Mouse (Mus musculus) frontal cortex, postnatal 25 days (tissue): ENCODE results near the gene Zfp524.

ENCODE experiments used
- DNase-seq, 2 experiments: peaks; one replicate each; pipeline ENCODE4 v3.0.0; 2022; ENCODE audit warnings: low spot score in 2 of 2

Zfp524 gene

DNA sequence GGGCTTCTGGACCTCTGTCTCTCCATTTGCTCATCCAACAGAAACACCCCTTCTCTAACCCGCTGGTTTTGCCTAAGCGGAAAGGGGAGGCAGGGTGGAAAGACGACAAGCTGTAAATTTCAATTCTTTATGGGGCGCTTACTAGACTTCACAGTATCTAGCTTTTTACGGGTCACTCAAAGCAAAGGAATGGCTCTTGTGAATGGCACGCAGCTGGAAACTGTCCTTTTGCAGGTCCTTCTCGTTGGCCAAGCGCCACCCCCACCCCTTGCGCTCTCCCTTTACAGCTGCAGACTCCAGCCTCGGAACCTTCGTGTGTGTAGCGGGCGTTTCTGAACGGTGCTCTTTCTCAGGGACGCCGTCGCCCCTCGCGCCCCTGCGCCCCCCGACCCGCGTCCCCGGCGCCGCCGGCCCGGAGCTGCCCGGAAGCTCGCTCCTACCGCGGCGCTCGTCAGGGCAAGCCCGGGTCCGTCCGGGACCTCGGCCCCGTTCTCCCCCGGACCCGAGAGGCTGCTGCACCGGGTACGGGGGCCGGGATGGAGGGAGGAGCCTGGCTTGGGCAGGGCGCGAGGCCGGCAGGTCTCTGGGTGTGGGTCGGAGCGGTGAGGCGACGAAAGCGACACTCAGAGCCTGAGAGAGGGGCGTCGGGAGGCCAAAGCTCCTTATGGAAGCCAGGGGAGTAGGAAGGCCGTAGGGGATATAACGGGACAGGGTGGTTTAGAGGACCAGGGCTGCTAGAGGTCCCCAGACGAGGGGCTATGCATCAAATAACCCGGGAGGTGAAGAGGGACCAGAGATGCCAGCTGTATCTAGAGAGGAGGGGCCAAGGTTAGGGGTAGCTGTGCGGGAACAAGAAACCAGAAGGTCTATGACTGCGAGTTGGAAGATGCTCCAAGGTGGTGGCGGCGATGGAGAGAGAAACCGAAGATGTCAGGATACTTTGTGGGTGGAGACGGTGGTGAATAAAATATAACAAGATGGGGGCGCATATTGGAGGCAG is 37.3 kb downstream of the Zfp524 start, which contains the start of gene Zfp580:
TSS of gene Zfp580 (plus strand) at position 346 of the 1,000 bp plus-strand sequence.
- DNase-seq, result peak; percentile 71 to 75

DNA sequence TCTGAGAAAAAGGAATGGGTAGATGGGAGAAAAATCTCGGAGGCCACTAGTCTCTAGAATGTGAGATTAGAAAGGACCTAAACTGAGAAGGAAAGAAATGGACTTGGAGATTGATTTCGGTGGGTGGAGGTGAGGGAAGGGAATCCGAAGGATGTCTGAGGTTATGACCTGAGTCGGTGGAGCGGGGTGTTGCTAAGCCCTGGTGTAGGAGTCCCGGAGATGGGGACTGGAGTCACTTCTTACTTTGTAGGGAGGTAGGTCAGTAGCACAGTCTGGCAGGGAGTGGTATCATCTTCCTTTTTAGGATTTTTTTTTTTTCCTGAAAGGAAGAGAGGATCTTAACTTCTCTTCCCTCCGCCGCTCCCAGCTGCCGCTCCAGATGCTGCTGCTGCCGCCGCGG is 38.2 kb downstream of the Zfp524 start:
- DNase-seq, result no peak

DNA sequence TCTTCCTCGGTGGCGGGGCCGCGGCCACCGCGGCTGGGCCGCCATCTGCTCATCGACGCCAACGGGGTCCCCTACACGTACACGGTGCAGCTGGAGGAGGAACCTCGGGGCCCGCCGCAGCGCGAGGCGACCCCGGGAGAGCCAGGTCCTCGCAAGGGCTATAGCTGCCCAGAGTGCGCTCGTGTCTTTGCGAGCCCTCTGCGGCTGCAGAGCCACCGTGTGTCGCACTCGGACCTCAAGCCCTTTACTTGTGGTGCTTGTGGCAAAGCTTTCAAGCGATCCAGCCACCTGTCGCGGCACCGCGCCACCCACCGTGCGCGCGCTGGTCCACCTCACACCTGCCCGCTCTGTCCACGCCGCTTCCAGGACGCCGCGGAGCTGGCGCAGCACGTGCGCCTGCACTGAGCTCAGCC is 38.7 kb downstream of the Zfp524 start:
- no peak for DNase-seq

DNA sequence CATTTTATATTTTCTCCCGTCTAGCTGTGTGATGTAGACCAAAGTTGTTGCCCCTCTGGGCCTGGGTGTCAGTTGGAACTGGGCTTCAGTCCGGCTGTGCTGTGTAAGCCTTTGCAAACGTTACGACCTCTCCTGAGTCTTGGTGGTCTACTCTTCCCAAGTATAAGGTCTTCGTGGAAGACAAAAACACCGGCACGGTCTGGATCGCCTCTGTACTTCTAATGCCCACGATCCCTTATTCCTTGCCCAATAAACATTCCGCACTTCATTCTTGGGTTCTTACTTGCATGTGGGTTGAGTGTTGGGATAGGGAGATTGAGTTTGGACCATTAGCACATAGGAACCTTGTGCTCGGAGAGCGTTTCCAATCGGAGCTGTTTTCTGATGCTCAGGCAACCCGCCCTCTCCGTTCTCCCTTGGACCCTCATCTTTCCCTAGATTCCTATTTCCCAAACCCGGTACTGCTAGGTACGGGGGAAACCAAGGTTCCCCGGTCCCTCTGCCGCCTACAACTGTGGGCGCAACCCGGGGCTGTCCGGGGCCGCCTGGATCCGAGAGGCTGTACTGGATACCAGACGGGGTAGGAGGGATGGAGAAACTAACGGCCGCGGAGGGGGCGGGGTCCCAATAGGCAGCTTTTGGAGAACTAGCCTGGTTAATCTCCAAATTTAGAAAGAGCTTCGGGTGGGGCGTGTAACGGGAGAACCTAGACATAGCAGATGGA is 39.4 kb downstream of the Zfp524 start:
- no peak for DNase-seq

DNA sequence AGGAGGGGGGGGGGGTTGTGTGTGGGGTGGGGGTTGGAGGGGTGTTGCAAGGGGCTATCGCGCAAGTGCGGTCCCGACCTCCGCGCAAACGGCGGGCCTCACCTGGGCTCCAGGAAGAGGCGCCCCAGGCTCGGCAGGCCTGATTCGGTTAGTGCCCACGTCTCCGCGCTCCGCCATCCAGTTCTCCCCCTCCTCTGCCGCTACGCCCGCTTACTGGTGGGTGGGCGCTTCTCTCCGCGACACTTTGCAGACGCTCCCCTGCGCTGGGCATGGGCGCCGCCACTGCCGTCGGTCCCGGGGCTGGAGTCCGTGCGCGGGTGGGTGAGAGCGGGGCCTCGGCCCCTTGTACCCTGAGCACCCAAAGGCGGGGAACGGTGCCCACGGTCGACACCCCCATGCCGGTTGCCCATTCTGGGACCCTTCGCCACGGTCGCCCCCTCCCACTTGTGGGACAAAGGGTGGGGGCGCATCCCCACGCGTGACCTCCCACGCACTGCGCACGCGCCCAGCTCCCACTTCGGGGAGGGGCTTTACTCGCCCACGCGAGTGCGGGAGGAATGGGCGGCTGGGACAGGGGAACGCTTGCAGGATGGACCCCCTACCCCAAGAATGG is 42.5 kb downstream of the Zfp524 start:
- DNase-seq, result no peak

DNA sequence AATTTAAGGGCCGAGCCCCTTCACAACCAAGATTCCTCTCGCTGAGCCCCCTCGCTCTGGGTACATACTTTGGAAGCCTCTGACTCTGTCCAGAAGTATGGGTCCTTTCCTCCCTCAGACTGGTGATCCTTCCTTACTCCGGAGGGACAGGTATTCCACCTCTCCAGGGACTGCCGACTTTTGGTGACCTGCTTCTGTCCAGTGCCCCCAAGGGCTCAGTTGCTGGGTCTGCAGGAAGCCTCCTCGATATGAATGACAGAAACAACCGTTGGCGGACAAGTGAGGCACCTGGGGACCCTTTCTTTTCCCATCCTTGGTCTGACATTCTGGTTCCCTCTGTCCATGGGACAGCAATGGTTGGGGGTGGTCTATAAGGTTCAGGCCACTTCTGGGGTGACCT is 43.2 kb downstream of the Zfp524 start:
- no peak for DNase-seq

DNA sequence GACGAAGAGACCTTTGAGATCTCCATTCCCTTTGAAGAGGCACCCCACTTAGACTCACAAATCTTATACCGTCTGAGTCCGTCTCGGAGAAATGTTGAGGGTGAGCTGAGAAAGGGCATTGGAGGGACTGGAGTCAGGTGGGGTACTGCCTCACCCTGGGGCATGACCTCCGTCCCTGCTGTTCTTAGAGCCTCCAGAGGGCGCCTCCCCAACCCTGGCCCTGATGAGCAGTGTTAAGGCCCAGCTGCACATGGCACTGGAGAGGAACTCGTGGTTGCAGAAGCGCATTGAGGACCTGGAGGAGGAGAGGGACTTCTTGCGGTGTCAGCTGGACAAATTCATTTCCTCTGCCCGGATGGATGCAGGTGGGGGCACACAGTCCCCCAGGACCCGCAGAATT is 43.6 kb downstream of the Zfp524 start:
- no peak for DNase-seq

DNA sequence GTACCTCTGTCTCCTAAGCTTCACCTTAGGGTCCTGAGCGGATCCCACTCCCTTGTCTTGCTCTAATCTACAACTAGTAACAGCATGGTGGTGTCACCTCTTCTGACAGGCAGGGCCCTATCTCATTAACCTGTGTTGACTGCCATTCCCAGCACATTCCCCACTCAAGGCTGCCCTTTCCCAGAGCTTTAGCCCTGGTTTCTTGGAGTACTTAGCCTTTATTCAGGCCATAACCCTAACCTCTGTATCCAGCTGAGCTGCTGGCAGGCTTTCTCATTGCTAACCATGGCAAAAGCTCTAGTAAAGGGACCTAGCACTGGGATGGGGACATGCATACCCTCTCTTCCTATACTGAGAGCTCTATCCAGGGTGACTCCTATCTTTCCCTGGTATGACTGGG is 44.4 kb downstream of the Zfp524 start:
- no peak for DNase-seq

DNA sequence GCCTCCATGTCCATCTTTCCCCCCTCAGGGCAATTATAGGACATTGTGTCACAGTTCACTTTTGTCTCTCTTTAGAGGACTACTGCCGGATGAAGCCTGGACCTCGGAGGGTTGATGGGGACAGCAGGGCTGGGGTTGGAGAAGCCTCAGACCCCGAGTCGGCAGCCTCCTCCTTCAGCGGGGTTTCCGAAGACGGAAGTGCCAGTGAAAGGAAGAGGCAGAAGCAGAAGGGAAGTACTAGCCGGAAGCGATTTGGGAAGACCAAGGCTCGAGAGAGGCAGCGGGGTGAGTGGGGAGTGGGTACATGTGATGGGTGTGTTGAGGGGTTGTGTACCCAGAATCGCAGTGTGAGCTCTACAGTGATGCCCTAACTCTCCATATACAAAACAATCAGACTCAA is 45.2 kb downstream of the Zfp524 start:
- no peak for DNase-seq

DNA sequence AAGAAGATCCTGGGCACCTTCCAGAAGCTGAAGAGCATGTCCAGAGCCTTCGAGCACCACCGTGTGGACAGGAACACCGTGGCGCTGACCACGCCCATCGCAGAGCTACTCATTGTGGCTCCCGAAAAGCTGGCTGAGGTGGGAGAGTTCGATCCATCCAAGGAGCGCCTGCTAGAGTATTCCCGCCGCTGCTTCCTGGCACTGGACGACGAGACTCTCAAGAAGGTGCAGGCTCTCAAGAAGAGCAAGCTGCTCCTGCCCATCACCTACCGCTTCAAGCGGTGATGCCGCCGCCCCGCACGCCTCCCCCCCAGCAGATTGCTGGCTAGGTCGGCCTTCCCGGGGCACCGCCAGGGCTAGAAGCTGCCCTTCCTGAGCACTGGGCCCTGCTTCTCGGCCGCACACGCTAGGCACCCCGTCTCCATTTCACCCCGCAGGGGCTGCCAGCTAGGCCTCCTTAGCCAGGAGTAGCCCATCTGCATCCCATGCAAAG is 46.1 kb downstream of the Zfp524 start:
- DNase-seq, result peak; percentile 59 to 64

DNA sequence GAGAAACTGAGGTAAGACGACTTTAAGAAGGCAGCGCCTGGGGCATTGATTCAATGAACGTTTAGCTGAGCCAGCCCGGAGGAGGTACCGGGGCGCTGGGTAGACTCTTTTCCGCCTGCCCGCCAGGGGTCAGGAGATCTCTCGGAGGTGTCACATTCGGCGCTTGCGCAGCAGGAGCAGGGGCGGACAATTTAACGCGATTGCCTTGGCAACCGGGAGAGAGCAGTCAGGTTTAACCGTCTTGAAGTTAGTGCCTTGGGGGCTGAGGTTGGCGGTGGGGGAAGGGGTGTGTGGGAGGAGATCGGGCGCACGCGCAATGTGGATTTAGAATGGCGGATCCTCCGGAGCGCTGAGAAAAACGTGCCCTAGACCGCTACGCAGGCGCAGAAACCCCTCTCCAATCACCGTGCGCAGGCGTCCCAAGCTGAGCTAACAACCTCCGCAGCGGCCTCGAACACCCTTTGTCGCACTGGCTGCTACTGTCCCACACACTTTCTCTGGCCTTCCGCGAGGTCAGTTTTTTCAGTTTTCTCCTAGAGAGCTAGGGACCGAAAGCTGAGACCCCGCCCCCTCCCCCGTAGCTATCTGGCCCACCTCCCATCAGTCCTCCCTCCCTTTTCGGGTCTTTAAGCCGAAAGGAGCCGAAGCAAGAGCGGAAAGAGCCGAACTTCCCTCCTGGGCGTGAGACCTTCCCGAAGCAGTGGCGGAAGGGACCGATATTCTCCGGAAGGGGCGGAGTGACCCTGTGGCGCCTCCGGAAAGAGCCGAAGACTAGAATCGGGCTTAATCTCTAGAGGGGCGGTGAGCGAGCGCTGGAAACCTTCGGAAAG is 46.9 kb downstream of the Zfp524 start:
- peak; percentile 99 to 100 for DNase-seq

DNA sequence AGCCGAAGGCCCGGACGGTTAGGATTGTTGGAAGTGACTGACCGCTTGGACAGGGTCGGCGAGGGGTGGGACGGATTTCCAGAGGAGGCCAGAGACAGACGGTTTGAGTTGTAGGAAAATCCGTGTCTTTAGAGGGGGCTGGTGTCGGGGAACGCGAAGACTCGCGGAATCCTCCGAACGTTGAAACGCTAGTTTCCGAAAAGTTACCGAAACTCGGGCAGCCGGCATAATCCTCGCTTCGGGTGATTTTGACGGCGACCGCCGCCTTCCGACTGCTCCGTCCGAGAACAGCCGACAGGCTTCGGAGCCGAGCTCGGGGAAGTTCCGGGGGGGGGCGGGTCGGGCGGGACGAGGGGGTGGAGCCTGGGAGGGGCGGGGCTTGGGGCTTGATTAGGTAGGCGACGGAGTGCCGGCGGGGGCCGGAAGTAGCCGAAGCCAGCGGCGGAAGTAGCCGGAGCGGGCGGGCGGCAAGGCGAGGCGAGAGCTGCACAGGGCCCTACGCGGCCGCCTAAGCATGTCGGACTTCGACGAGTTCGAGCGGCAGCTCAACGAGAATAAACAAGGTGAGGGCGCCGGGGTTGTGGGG is 47.7 kb downstream of the Zfp524 start, which contains the start of gene U2af2:
TSS of gene U2af2 (plus strand) at position 370 of the 586 bp plus-strand sequence.
- peak; percentile 81 to 84 for DNase-seq

DNA sequence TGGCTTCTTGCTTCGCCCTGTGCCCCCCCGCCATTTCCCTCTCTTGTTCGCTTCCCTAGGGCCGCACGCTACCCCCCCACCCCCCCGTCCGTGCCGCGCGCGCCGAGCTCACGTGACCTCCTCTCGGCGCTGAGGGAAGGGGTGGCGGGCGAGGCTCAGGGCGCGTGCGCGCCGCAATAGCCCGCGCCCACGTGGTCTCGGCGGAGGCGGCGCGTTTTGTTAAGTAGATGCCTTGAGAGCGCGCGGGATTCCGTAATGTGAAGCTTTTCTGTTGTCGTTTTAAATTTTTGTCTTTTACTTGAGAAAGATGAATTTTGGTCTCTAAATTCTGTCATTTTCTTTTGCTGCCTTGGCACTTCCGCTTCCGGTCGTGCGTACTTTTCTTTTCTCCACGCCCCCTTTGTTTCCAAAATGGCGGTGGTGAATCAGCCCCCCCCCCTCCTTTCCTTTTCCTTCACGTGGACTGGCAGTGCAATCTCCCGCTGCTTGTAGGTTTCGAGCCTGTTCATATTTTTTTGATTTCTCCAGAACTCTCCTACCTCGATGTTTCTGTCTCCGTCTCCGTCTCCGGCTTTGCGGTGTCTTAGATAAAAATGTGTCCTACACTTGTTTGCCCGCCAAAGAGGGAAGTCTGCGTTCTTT is 48.3 kb downstream of the Zfp524 start:
- DNase-seq, result peak in 1 of 2 experiments; percentile 50

DNA sequence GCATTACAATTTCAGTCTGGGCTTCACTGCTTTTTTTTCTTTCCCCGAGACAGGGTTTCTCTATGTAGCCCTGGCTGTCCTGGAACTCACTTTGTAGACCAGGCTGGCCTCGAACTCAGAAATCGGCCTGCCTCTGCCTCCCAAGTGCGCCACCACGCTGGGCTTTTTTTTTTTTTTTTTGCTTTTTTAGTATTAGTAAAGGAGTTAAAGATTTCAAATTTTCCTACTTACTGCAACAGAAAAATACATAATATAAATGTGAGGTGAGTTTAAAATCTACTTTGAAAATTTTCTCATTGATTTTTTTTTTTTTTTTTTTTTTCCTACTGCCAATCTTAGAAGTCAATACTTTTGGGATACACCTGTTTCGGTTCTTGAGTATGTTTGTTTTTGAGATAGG is 50.7 kb downstream of the Zfp524 start:
- no peak for DNase-seq
